Mouse (Mus musculus) CH12.LX (cell line): ENCODE measurements around the gene Iqcn. TPM values are rescaled to one million over a fixed set of nuclear protein-coding genes. Genes with fewer than 3 reads are reported as not detected.

Source experiments
- DNase-seq: peaks from one replicate; pipeline ENCODE4 v3.0.0-alpha.2; 2013; ENCODE audit errors: extremely low read depth
- H3K27ac ChIP-seq: 2 replicates; pipeline ENCODE4 v1.5.1; 2012; ENCODE audit warnings: low read depth, mild to moderate bottlenecking, control low read depth, moderate library complexity; ENCODE audit not compliant: insufficient read depth
- H3K27me3 ChIP-seq: replicated peaks from 2 replicates; pipeline ENCODE3; 2012; ENCODE audit warnings: inconsistent platforms
- H3K36me3 ChIP-seq, 2 experiments: replicated peaks in 1 of 2; 2 replicates each; pipeline versions ENCODE3 to v1.6.1; 2012; ENCODE audit warnings: inconsistent platforms in 1 of 2, low read length in 1 of 2, mild to moderate bottlenecking in 1 of 2, mixed read lengths in 1 of 2, moderate library complexity in 1 of 2; ENCODE audit not compliant: control insufficient read depth in 1 of 2, insufficient read depth in 1 of 2
- H3K4me1 ChIP-seq, 2 experiments: 2 replicates each; pipeline ENCODE4 v1.6.1; 2012; ENCODE audit warnings: inconsistent platforms in 1 of 2, moderate library complexity in 1 of 2; ENCODE audit not compliant: insufficient read depth in 2 of 2, control insufficient read depth in 1 of 2
- H3K4me2 ChIP-seq: 2 replicates; pipeline ENCODE4 v1.6.1; 2012; ENCODE audit warnings: low read depth, mild to moderate bottlenecking, control low read depth; ENCODE audit not compliant: poor library complexity, insufficient read depth, severe bottlenecking
- H3K4me3 ChIP-seq, 3 experiments: fragments of 150-350 bp in 1 of 3; sonication (generic) in 1 of 3; replicated peaks in 1 of 3; 2 replicates each; pipeline versions ENCODE3 to v1.5.1; 2011 to 2012; ENCODE audit warnings: low read depth in 2 of 3, low read length in 2 of 3, mild to moderate bottlenecking in 2 of 3, moderate library complexity in 2 of 3, control low read depth in 1 of 3, improper control_type of control experiment in 1 of 3, inconsistent platforms in 1 of 3, mixed read lengths in 1 of 3; ENCODE audit not compliant: poor library complexity in 1 of 3
- H3K79me2 ChIP-seq: replicated peaks from 2 replicates; pipeline ENCODE4 v1.6.1; 2012; ENCODE audit warnings: mild to moderate bottlenecking, moderate library complexity; ENCODE audit not compliant: control insufficient read depth, poor library complexity, insufficient read depth, severe bottlenecking; ENCODE audit errors: extremely low read depth
- H3K9ac ChIP-seq: 2 replicates; pipeline ENCODE4 v1.6.1; 2012; ENCODE audit warnings: low read depth, mild to moderate bottlenecking, control low read depth, moderate library complexity; ENCODE audit not compliant: insufficient read depth
- H3K9me3 ChIP-seq: replicated peaks from 2 replicates; pipeline ENCODE3; 2012; ENCODE audit warnings: low read length, inconsistent platforms, mixed read lengths
- BHLHE40 ChIP-seq: IDR thresholded peaks from 2 replicates; pipeline ENCODE4 v1.6.1; 2011; ENCODE audit warnings: mild to moderate bottlenecking, low read depth, low read length, improper control_type of control experiment
- CHD1 ChIP-seq: IDR thresholded peaks from 2 replicates; pipeline ENCODE4 v1.6.1; 2012; ENCODE audit warnings: low read depth, low read length, improper control_type of control experiment, inconsistent platforms
- CHD2 ChIP-seq: IDR thresholded peaks from 2 replicates; pipeline ENCODE4 v1.6.1; 2011; ENCODE audit warnings: low read length, improper control_type of control experiment
- CTCF ChIP-seq, 2 experiments: IDR thresholded peaks in 1 of 2; conservative IDR thresholded peaks in 1 of 2; 2 replicates each; pipeline ENCODE4 v1.5.1; 2011 to 2012; ENCODE audit warnings: low read depth in 2 of 2, low read length in 2 of 2, improper control_type of control experiment in 1 of 2, inconsistent platforms in 1 of 2, mild to moderate bottlenecking in 1 of 2, moderate library complexity in 1 of 2
- E2F4 ChIP-seq: IDR thresholded peaks from 2 replicates; pipeline ENCODE4 v1.6.1; 2011; ENCODE audit warnings: low read depth, low read length, improper control_type of control experiment; ENCODE audit not compliant: insufficient replicate concordance
- ELF1 ChIP-seq: IDR thresholded peaks from 2 replicates; pipeline ENCODE4 v1.6.1; 2014; ENCODE audit warnings: low read depth, mild to moderate bottlenecking, inconsistent platforms, low read length, improper control_type of control experiment
- EP300 ChIP-seq: IDR thresholded peaks from 2 replicates; pipeline ENCODE4 v1.6.1; 2011; ENCODE audit warnings: low read length, improper control_type of control experiment
- ETS1 ChIP-seq: conservative IDR thresholded peaks from 2 replicates; pipeline ENCODE4 v1.6.1; 2012; ENCODE audit warnings: low read depth, mild to moderate bottlenecking, inconsistent platforms, low read length, improper control_type of control experiment, moderate library complexity
- GABPA ChIP-seq: IDR thresholded peaks from 2 replicates; pipeline ENCODE4 v1.6.1; 2012; ENCODE audit warnings: low read depth, low read length, improper control_type of control experiment, inconsistent platforms; ENCODE audit not compliant: insufficient replicate concordance
- HCFC1 ChIP-seq: IDR thresholded peaks from 2 replicates; pipeline ENCODE4 v1.6.1; 2012; ENCODE audit warnings: low read depth, mild to moderate bottlenecking, inconsistent platforms, low read length, improper control_type of control experiment
- IRF4 ChIP-seq: IDR thresholded peaks from 2 replicates; pipeline ENCODE4 v1.6.1; 2014; ENCODE audit warnings: low read depth, mild to moderate bottlenecking, inconsistent platforms, low read length, improper control_type of control experiment
- JUN ChIP-seq: IDR thresholded peaks from 2 replicates; pipeline ENCODE4 v1.6.1; 2011; ENCODE audit warnings: low read depth, mild to moderate bottlenecking, low read length, improper control_type of control experiment, moderate library complexity; ENCODE audit not compliant: insufficient read depth
- JUND ChIP-seq: conservative IDR thresholded peaks from 2 replicates; pipeline ENCODE4 v1.6.1; 2011; ENCODE audit warnings: low read depth, low read length, improper control_type of control experiment
- KAT2A ChIP-seq: IDR thresholded peaks from 2 replicates; pipeline ENCODE4 v1.6.1; 2012; ENCODE audit warnings: low read length, improper control_type of control experiment, inconsistent platforms; ENCODE audit not compliant: insufficient replicate concordance
- MAFK ChIP-seq: IDR thresholded peaks from 2 replicates; pipeline ENCODE4 v1.6.1; 2011; ENCODE audit warnings: low read length, improper control_type of control experiment; ENCODE audit not compliant: insufficient replicate concordance
- MAX ChIP-seq: IDR thresholded peaks from 2 replicates; pipeline ENCODE4 v1.6.1; 2011; ENCODE audit warnings: low read length, improper control_type of control experiment
- MAZ ChIP-seq: IDR thresholded peaks from 2 replicates; pipeline ENCODE4 v1.6.1; 2012; ENCODE audit warnings: low read depth, mild to moderate bottlenecking, inconsistent platforms, low read length, improper control_type of control experiment, moderate library complexity
- MEF2A ChIP-seq: IDR thresholded peaks from 2 replicates; pipeline ENCODE4 v1.6.1; 2014; ENCODE audit warnings: low read depth, mild to moderate bottlenecking, inconsistent platforms, low read length, improper control_type of control experiment, borderline replicate concordance
- MXI1 ChIP-seq: IDR thresholded peaks from 2 replicates; pipeline ENCODE4 v1.6.1; 2011; ENCODE audit warnings: mild to moderate bottlenecking, low read depth, low read length, improper control_type of control experiment
- MYC ChIP-seq: IDR thresholded peaks from 2 replicates; pipeline ENCODE4 v1.6.1; 2011; ENCODE audit warnings: low read depth, mild to moderate bottlenecking, improper control_type of control experiment, low read length
- NELFE ChIP-seq: IDR thresholded peaks from 2 replicates; pipeline ENCODE4 v1.6.1; 2011; ENCODE audit warnings: low read depth, low read length, improper control_type of control experiment
- NRF1 ChIP-seq: IDR thresholded peaks from 2 replicates; pipeline ENCODE4 v1.6.1; 2014; ENCODE audit warnings: low read depth, mild to moderate bottlenecking, inconsistent platforms, low read length, improper control_type of control experiment, moderate library complexity
- PAX5 ChIP-seq: IDR thresholded peaks from 2 replicates; pipeline ENCODE4 v1.6.1; 2012; ENCODE audit warnings: low read length, inconsistent platforms, mixed read lengths
- POLR2A ChIP-seq: IDR thresholded peaks from 2 replicates; pipeline ENCODE4 v1.6.1; 2011; ENCODE audit warnings: low read depth, mild to moderate bottlenecking, improper control_type of control experiment, low read length
- POLR2AphosphoS2 ChIP-seq: IDR thresholded peaks from 2 replicates; pipeline ENCODE4 v1.6.1; 2011; ENCODE audit warnings: low read depth, low read length, improper control_type of control experiment
- RAD21 ChIP-seq: IDR thresholded peaks from 2 replicates; pipeline ENCODE4 v1.6.1; 2011; ENCODE audit warnings: low read depth, mild to moderate bottlenecking, low read length, improper control_type of control experiment, moderate library complexity
- RCOR1 ChIP-seq: conservative IDR thresholded peaks from 2 replicates; pipeline ENCODE4 v1.6.1; 2012; ENCODE audit warnings: low read depth, mild to moderate bottlenecking, inconsistent platforms, low read length, improper control_type of control experiment
- SIN3A ChIP-seq: IDR thresholded peaks from 2 replicates; pipeline ENCODE4 v1.6.1; 2012; ENCODE audit warnings: low read length, improper control_type of control experiment, inconsistent platforms
- SMC3 ChIP-seq: IDR thresholded peaks from 2 replicates; pipeline ENCODE4 v1.6.1; 2011; ENCODE audit warnings: low read depth, low read length, improper control_type of control experiment
- TBP ChIP-seq: conservative IDR thresholded peaks from 2 replicates; pipeline ENCODE4 v1.6.1; 2011; ENCODE audit warnings: low read depth, low read length, improper control_type of control experiment
- TCF12 ChIP-seq: IDR thresholded peaks from 2 replicates; pipeline ENCODE4 v1.6.1; 2014; ENCODE audit warnings: low read depth, mild to moderate bottlenecking, inconsistent platforms, low read length, improper control_type of control experiment
- UBTF ChIP-seq: IDR thresholded peaks from 2 replicates; pipeline ENCODE4 v1.6.1; 2012; ENCODE audit warnings: low read depth, mild to moderate bottlenecking, inconsistent platforms, low read length, improper control_type of control experiment, moderate library complexity
- USF1 ChIP-seq: IDR thresholded peaks from 2 replicates; pipeline ENCODE4 v1.6.1; 2014; ENCODE audit warnings: low read depth, mild to moderate bottlenecking, inconsistent platforms, low read length, improper control_type of control experiment
- USF2 ChIP-seq: conservative IDR thresholded peaks from 2 replicates; pipeline ENCODE4 v1.6.1; 2011; ENCODE audit warnings: low read depth, low read length, improper control_type of control experiment
- ZC3H11A ChIP-seq: IDR thresholded peaks from 2 replicates; pipeline ENCODE4 v1.6.1; 2012; ENCODE audit warnings: low read depth, mild to moderate bottlenecking, inconsistent platforms, low read length, improper control_type of control experiment
- ZKSCAN1 ChIP-seq: IDR thresholded peaks from 2 replicates; pipeline ENCODE4 v1.6.1; 2012; ENCODE audit warnings: low read depth, inconsistent platforms, low read length, improper control_type of control experiment, borderline replicate concordance
- ZMIZ1 ChIP-seq: IDR thresholded peaks from 2 replicates; pipeline ENCODE4 v1.6.1; 2012; ENCODE audit warnings: low read depth, mild to moderate bottlenecking, inconsistent platforms, low read length, improper control_type of control experiment
- ZNF384 ChIP-seq: IDR thresholded peaks from 2 replicates; pipeline ENCODE4 v1.6.1; 2012; ENCODE audit warnings: low read depth, low read length, improper control_type of control experiment, inconsistent platforms
- dilution Hi-C: fragments of 300-500 bp; cut with MboI; formaldehyde crosslinking; loops from 2 replicates; pipeline ENCODE4 v1.14.3; 2020; ENCODE audit warnings: low sequenced_read_pairs; ENCODE audit not compliant: extremely low pct_unique_long_range_greater_than_20kb, extremely low pct_ligation_motif_present
- in situ Hi-C: fragments of 300-500 bp; cut with MboI; formaldehyde crosslinking; loops from 3 replicates; pipeline ENCODE4 v1.14.3; 2019; ENCODE audit warnings: low sequenced_read_pairs, low pct_ligation_motif_present, low pct_unique_long_range_greater_than_20kb, mixed read lengths
- polyA plus RNA-seq: library from polyadenylated mRNA; unstranded; fragments of >175 nt; gene quantifications from 2 replicates; pipeline ENCODE4 v1.2.1, GENCODE M21; 2012; ENCODE audit warnings: low read depth; ENCODE audit not compliant: insufficient read length
- total RNA-seq, 2 experiments: library from RNA; depleted of rRNA; stranded (reverse); fragments of 300-350 nt in 1 of 2; fragments of >200 nt in 1 of 2; gene quantifications; 2 replicates each; pipeline ENCODE4 v1.2.3; 2012 to 2014

Gene Iqcn
- total and polyA plus RNA-seq, 3 experiments = 0.07 TPM; not detected in 2

DNA sequence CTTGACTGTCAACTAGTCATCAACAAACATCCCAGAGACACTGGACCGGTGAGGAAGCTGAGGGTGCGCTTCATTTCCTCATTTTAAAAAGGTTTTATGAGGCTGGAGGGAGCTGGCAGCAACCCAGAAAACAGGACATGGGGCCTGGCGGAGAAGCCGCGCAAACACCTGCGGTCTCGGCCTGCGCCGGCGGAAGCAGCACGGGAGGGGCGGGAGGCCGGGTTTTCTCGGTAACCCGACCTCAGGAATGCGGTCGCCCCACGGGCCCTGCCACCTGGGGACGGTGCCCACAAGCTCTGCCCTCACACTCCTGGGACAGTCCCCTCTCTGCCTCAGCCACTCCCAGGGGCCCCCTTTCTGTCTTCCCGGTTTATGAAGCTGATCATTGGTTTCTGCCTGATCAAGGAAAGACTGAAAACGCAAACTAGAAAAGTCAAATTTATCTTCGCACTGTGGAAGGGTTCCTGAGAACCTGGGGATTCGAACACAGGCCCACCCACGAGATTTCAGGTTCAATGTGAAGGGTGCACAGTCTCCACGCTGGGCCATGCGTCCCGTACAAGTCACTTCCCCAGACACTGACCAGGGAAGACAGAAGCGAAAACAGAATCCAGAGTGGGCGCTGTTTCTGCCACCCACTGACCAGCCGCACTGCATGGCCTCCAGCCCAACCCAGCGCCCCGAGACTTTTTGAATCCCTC lies 7.8 kb upstream of the Iqcn start:
- Histone ChIP-seq H3K9me3 (no peaks in the 10 kb centered on the region), H3K4me1 (peaks cover 15 to 61% of the 10 kb centered on the region in 2 experiments), H3K9ac (peak overlapping the region; percentile 83), H3K27ac (peak overlapping the region; percentile 99), H3K4me3 (peak overlapping the region; percentile 17 to 43 (median 27)), H3K79me2 (peaks cover 13% of the 10 kb centered on the region), H3K36me3 (peaks cover 0 to 3% of the 10 kb centered on the region in 2 experiments), H3K4me2 (peak overlapping the region; percentile 74), H3K27me3 (no peaks in the 10 kb centered on the region)
- TF ChIP-seq ZKSCAN1 (no peak), TCF12 (peak; percentile 100), USF1 (no peak), MAX (peak; percentile 80), ZC3H11A (no peak), ZNF384 (0 out of 2 replicates have a peak, but pooled peaks have one; percentile 20), IRF4 (peak; percentile 92), ETS1 (peak; percentile 93), TBP (peak; percentile 40; the same call in 1 of the 2 replicates), PAX5 (no peak), CTCF (conservative IDR thresholded peaks at IDR 0.05 in 1 of 2, IDR thresholded peaks at IDR 0.05 in 1 of 2; ENCODE audit: low read depth in 2 of 2, low read length in 2 of 2) (0 out of 4 replicates have a peak, but pooled peaks of 1 of the 2 experiments have one; percentile 1), RCOR1 (peak; percentile 72; the same call in 1 of the 2 replicates), SIN3A (peak; percentile 62; the same call in 1 of the 2 replicates), MAZ (peak; percentile 98), NRF1 (peak; percentile 69), POLR2A (no peak; the same call in 1 of the 2 replicates), ZMIZ1 (no peak; the same call in 1 of the 2 replicates), BHLHE40 (peak; percentile 98), GABPA (no peak), RAD21 (no peak; the same call in none of the 2 replicates), NELFE (peak; percentile 54), UBTF (peak; percentile 90; the same call in 1 of the 2 replicates), CHD1 (no peak), POLR2AphosphoS2 (no peak), MYC (peak; percentile 30; the same call in 1 of the 2 replicates), JUND (peak; percentile 15; the same call in 1 of the 2 replicates), USF2 (no peak), MEF2A (peak; percentile 93), E2F4 (0 out of 2 replicates have a peak, but pooled peaks have one; percentile 37), MAFK (peak; percentile 88), CHD2 (peak; percentile 81), KAT2A (no peak), JUN (no peak), HCFC1 (peak; percentile 50; the same call in 1 of the 2 replicates), SMC3 (no peak), EP300 (peak; percentile 90), ELF1 (peak; percentile 72; the same call in 1 of the 2 replicates), MXI1 (peak; percentile 67; the same call in 1 of the 2 replicates)
- dilution Hi-C loops (no loop called here), in situ Hi-C loops (no loop called here)
- peak; percentile 92 for DNase-seq
